Mouse (Mus musculus) myocyte (in vitro differentiated cells): ENCODE data around the gene Ttll13.

Experiments
- MAX ChIP-seq: IDR thresholded peaks from one replicate; pipeline ENCODE4 v1.6.1; 2011; ENCODE audit warnings: low read depth, mild to moderate bottlenecking, control low read depth
- POLR2A ChIP-seq: IDR thresholded peaks from one replicate; pipeline ENCODE4 v1.6.1; 2011; ENCODE audit warnings: low read depth, mild to moderate bottlenecking, control low read depth, moderate library complexity; ENCODE audit not compliant: insufficient read length
- POLR2AphosphoS2 ChIP-seq: IDR thresholded peaks from one replicate; pipeline ENCODE4 v1.6.1; 2011; ENCODE audit warnings: low read depth, control low read depth; ENCODE audit not compliant: insufficient read length
- TCF12 ChIP-seq: IDR thresholded peaks from one replicate; pipeline ENCODE4 v1.6.1; 2011; ENCODE audit warnings: mild to moderate bottlenecking, control low read depth; ENCODE audit not compliant: poor library complexity, insufficient read depth, severe bottlenecking

DNA sequence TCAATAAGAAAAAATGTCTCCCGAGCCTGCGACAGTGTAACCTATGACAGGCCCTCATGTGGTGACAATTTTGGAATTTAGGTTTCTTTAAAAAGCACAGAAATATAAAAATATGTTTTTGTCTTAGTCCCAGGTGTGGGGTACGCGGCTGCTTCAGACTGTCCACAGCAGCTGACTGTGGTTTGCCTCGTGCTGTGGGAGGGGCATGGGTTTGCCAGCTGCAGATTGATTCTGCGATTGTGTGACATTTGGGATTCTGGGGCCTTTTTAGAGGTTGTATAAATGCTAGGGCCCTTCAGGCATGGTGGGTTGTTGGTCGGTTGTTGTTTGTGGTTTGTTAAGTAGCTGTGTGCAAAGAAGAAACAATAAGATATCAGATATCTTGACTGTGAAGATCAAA lies 41.2 kb upstream of the Ttll13 start:
- TF ChIP-seq POLR2A (no peak), TCF12 (peak; percentile 63), MAX (no peak), POLR2AphosphoS2 (no peak)
